ENCODE assay signal across 15 mouse cellular contexts in the genomic region with DNA sequence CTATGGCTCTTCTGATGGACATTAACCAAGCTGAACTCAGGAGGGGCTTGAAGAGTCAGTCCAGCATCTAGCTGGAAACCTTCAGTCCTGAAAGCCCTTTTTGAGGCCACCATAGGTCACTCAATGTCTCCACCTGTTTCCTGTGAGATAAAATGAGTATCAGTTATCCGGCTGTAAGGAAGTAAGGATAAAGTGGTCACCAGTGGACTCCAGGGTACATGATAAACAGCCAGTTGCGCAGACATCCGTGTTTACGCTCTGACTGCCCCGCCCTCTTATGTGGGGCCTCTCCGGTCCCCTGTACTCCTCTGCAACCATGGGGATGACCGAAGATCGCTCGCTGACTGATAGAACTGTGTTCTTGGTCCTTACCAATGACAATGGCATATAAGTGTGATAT. TPM values are rescaled to one million over a fixed set of nuclear protein-coding genes. Genes with fewer than 3 reads are reported as not detected.
DNase-seq lines count a peak whose midpoint lies in the region; ATAC-seq lines count a peak whose summit lies in the region.
"Had no signal": no experiment of that assay in that cellular context is flagged by ENCODE, and none has a peak within 500 bp of the region (broad histone marks: within the 10 kb centered on the region; RNA-seq: fewer than 3 reads in every experiment).

No protein-coding gene starts in this region.

- WGBS in heart, embryonic 16.5 days, result 65% methylated on average over 9 of the region's 9 CpGs
- 76% methylated on average over 9 of the region's 9 CpGs for WGBS in intestine, embryonic 15.5 days
- 67% methylated on average over 9 of the region's 9 CpGs for WGBS in lung, embryonic 16.5 days

- no peak overlapping the region for H3K4me2 ChIP-seq in heart, embryonic 16.5 days (ENCODE audit: low read depth, low read length)
- no peak overlapping the region for H3K4me2 ChIP-seq in intestine, embryonic 15.5 days (replicated peaks)
- H3K4me2 ChIP-seq in lung, embryonic 16.5 days (ENCODE audit: low read depth, low read length), result no peak overlapping the region

- peaks cover 17% of the 10 kb centered on the region for H3K4me1 ChIP-seq in heart, embryonic 16.5 days (ENCODE audit: control insufficient read depth, insufficient read depth, low read length)
- H3K4me1 ChIP-seq in intestine, embryonic 15.5 days (replicated peaks), result no peaks in the 10 kb centered on the region
- peaks cover 5% of the 10 kb centered on the region; the same call in 1 of the 2 replicates for H3K4me1 ChIP-seq in lung, embryonic 16.5 days (replicated peaks; ENCODE audit: control insufficient read depth, insufficient read depth, low read length)
- H3K4me1 ChIP-seq: hindbrain, embryonic 10.5 days had no signal

- H3K27me3 ChIP-seq in heart, embryonic 16.5 days (ENCODE audit: control insufficient read depth, insufficient read depth, low read length), result no peaks in the 10 kb centered on the region
- no peaks in the 10 kb centered on the region for H3K27me3 ChIP-seq in intestine, embryonic 15.5 days (replicated peaks)
- H3K27me3 ChIP-seq in lung, embryonic 16.5 days (ENCODE audit: control insufficient read depth, insufficient read depth, low read depth, low read length), result no peaks in the 10 kb centered on the region

- no peak overlapping the region for H3K9ac ChIP-seq in heart, embryonic 16.5 days (ENCODE audit: low read length)
- no peak overlapping the region for H3K9ac ChIP-seq in intestine, embryonic 15.5 days
- no peak overlapping the region for H3K9ac ChIP-seq in lung, embryonic 16.5 days (ENCODE audit: low read length)

- no peaks in the 10 kb centered on the region for H3K9me3 ChIP-seq in heart, embryonic 16.5 days (replicated peaks; ENCODE audit: control insufficient read depth, low read length)
- no peaks in the 10 kb centered on the region for H3K9me3 ChIP-seq in intestine, embryonic 15.5 days
- no peaks in the 10 kb centered on the region for H3K9me3 ChIP-seq in lung, embryonic 16.5 days (ENCODE audit: control insufficient read depth, low read length)
- H3K9me3 ChIP-seq: hindbrain, embryonic 10.5 days; midbrain, embryonic 10.5 days had no signal

- no peaks in the 10 kb centered on the region for H3K36me3 ChIP-seq in heart, embryonic 16.5 days (ENCODE audit: control insufficient read depth, insufficient read depth)
- H3K36me3 ChIP-seq in intestine, embryonic 15.5 days, result no peaks in the 10 kb centered on the region
- H3K36me3 ChIP-seq in lung, embryonic 16.5 days (ENCODE audit: control insufficient read depth, insufficient read depth, low read length), result no peaks in the 10 kb centered on the region
- H3K36me3 ChIP-seq: hindbrain, embryonic 10.5 days; midbrain, embryonic 10.5 days had no signal

- intact Hi-C loops in heart, postnatal 10 days (cut with DNase I), result loop anchor here (5.0 kb wide), 1 partner anchor 137 kb away; the partner anchor contains the start of gene Agfg1

- peak; percentile 63; the same call in 1 of the 2 replicates for ATAC-seq in heart, embryonic 16.5 days (replicated peaks; ENCODE audit: extremely low read depth, insufficient read depth, low FRiP score)
- peak; percentile 9 for ATAC-seq in CD4-positive, CD25-positive, alpha-beta regulatory T cell, adult 4 months
- peak; percentile 49; the same call in 1 of the 2 replicates for ATAC-seq in intestine, embryonic 15.5 days
- peak; percentile 86 for ATAC-seq in lung, embryonic 16.5 days (ENCODE audit: low read depth)

- no peak for DNase-seq in heart, postnatal 10 days
- no peak for DNase-seq in spleen, adult 18-20 months
- no peak for DNase-seq in urinary bladder, adult 2 months (ENCODE audit: low spot score)
- DNase-seq in gastrocnemius, postnatal 4 days (ENCODE audit: low spot score in 2 of 2), result no peak
- DNase-seq: cerebellum, postnatal 25 days; left cerebral cortex, postnatal 4 days had no signal

- H3K4me3 ChIP-seq in heart, embryonic 16.5 days (ENCODE audit: low read length), result no peak overlapping the region
- H3K4me3 ChIP-seq in intestine, embryonic 15.5 days (replicated peaks), result no peak overlapping the region
- no peak overlapping the region for H3K4me3 ChIP-seq in lung, embryonic 16.5 days (ENCODE audit: low read length)
- H3K4me3 ChIP-seq: erythroblast, embryonic 14.5 days; hindbrain, embryonic 10.5 days; midbrain, embryonic 10.5 days had no signal

- no peak overlapping the region for H3K27ac ChIP-seq in heart, embryonic 16.5 days (ENCODE audit: low read length)
- H3K27ac ChIP-seq in intestine, embryonic 15.5 days, result no peak overlapping the region
- peak overlapping the region; percentile 59 for H3K27ac ChIP-seq in lung, embryonic 16.5 days (ENCODE audit: low read length)
- H3K27ac ChIP-seq: hindbrain, embryonic 10.5 days; midbrain, embryonic 10.5 days had no signal

RNA-seq across cellular contexts. Expression of gene Gm47955, which starts 14.3 kb away (rescaled TPM):
- not detected in 2 replicates for polyA plus RNA-seq in heart, embryonic 16.5 days (2015; fragmentation: Nextera tagmentation; extraction: Ambion mirVana)
- not detected for total RNA-seq in heart, postnatal 10 days (2021)
- not detected for polyA plus RNA-seq in CD4-positive, CD25-positive, alpha-beta regulatory T cell, adult 4 months (2017; shearing (Covaris generic))
- polyA plus RNA-seq in intestine, embryonic 15.5 days (2015; fragmentation: Nextera tagmentation; extraction: Ambion mirVana), result not detected in 2 replicates
- polyA plus RNA-seq in lung, embryonic 16.5 days (2015; fragmentation: Nextera tagmentation; extraction: Ambion mirVana), result not detected in 2 replicates
- not detected in 2 replicates for polyA plus RNA-seq in urinary bladder, adult 2 months (2012; rRNA removed)
- not detected for total RNA-seq in gastrocnemius, postnatal 4 days (2021)
- total RNA-seq: gastrocnemius, adult 18-20 months; left cerebral cortex, postnatal 4 days had no signal
- polyA plus RNA-seq: brain, embryonic 14.5 days; erythroblast, embryonic 14.5 days; hindbrain, embryonic 10.5 days; midbrain, embryonic 10.5 days had no signal

RNA-seq across cellular contexts. Expression of gene Gm7544, which starts 18.5 kb away (rescaled TPM):
- polyA plus RNA-seq in heart, embryonic 16.5 days (2015; fragmentation: Nextera tagmentation; extraction: Ambion mirVana), result not detected in 2 replicates
- total RNA-seq in heart, postnatal 10 days (2021), result not detected
- not detected for polyA plus RNA-seq in CD4-positive, CD25-positive, alpha-beta regulatory T cell, adult 4 months (2017; shearing (Covaris generic))
- polyA plus RNA-seq in intestine, embryonic 15.5 days (2015; fragmentation: Nextera tagmentation; extraction: Ambion mirVana), result not detected in 2 replicates
- polyA plus RNA-seq in lung, embryonic 16.5 days (2015; fragmentation: Nextera tagmentation; extraction: Ambion mirVana), result not detected in 2 replicates
- not detected in 2 replicates for polyA plus RNA-seq in urinary bladder, adult 2 months (2012; rRNA removed)
- total RNA-seq in gastrocnemius, postnatal 4 days (2021), result not detected
- total RNA-seq: gastrocnemius, adult 18-20 months; left cerebral cortex, postnatal 4 days had no signal
- polyA plus RNA-seq: brain, embryonic 14.5 days; erythroblast, embryonic 14.5 days; hindbrain, embryonic 10.5 days; midbrain, embryonic 10.5 days had no signal

RNA-seq across cellular contexts. Expression of gene Gm47959, which starts 26.0 kb away (rescaled TPM):
- not detected in 2 replicates for polyA plus RNA-seq in heart, embryonic 16.5 days (2015; fragmentation: Nextera tagmentation; extraction: Ambion mirVana)
- not detected for total RNA-seq in heart, postnatal 10 days (2021)
- not detected for polyA plus RNA-seq in CD4-positive, CD25-positive, alpha-beta regulatory T cell, adult 4 months (2017; shearing (Covaris generic))
- not detected in 2 replicates for polyA plus RNA-seq in intestine, embryonic 15.5 days (2015; fragmentation: Nextera tagmentation; extraction: Ambion mirVana)
- not detected in 2 replicates for polyA plus RNA-seq in lung, embryonic 16.5 days (2015; fragmentation: Nextera tagmentation; extraction: Ambion mirVana)
- not detected in 2 replicates for polyA plus RNA-seq in urinary bladder, adult 2 months (2012; rRNA removed)
- total RNA-seq in gastrocnemius, postnatal 4 days (2021), result not detected
- total RNA-seq: gastrocnemius, adult 18-20 months; left cerebral cortex, postnatal 4 days had no signal
- polyA plus RNA-seq: brain, embryonic 14.5 days; erythroblast, embryonic 14.5 days; hindbrain, embryonic 10.5 days; midbrain, embryonic 10.5 days had no signal

RNA-seq across cellular contexts. Expression of gene A030003K21Rik, which starts 31.2 kb away (rescaled TPM):
- polyA plus RNA-seq in heart, embryonic 16.5 days (2015; fragmentation: Nextera tagmentation; extraction: Ambion mirVana), result not detected in 2 replicates
- total RNA-seq in heart, postnatal 10 days (2021), result not detected
- polyA plus RNA-seq in CD4-positive, CD25-positive, alpha-beta regulatory T cell, adult 4 months (2017; shearing (Covaris generic)), result not detected
- polyA plus RNA-seq in intestine, embryonic 15.5 days (2015; fragmentation: Nextera tagmentation; extraction: Ambion mirVana), result not detected in 2 replicates
- polyA plus RNA-seq in lung, embryonic 16.5 days (2015; fragmentation: Nextera tagmentation; extraction: Ambion mirVana), result not detected in 2 replicates
- polyA plus RNA-seq in urinary bladder, adult 2 months (2012; rRNA removed), result not detected in 2 replicates
- total RNA-seq in gastrocnemius, postnatal 4 days (2021), result not detected
- total RNA-seq: gastrocnemius, adult 18-20 months; left cerebral cortex, postnatal 4 days had no signal
- polyA plus RNA-seq: brain, embryonic 14.5 days; erythroblast, embryonic 14.5 days; hindbrain, embryonic 10.5 days; midbrain, embryonic 10.5 days had no signal

RNA-seq across cellular contexts. Expression of gene Gm6217, which starts 43.1 kb away (rescaled TPM):
- polyA plus RNA-seq in heart, embryonic 16.5 days (2015; fragmentation: Nextera tagmentation; extraction: Ambion mirVana), result not detected in 2 replicates
- total RNA-seq in heart, postnatal 10 days (2021), result not detected
- not detected for polyA plus RNA-seq in CD4-positive, CD25-positive, alpha-beta regulatory T cell, adult 4 months (2017; shearing (Covaris generic))
- polyA plus RNA-seq in intestine, embryonic 15.5 days (2015; fragmentation: Nextera tagmentation; extraction: Ambion mirVana), result not detected in 2 replicates
- not detected in 2 replicates for polyA plus RNA-seq in lung, embryonic 16.5 days (2015; fragmentation: Nextera tagmentation; extraction: Ambion mirVana)
- not detected in 2 replicates for polyA plus RNA-seq in urinary bladder, adult 2 months (2012; rRNA removed)
- total RNA-seq in gastrocnemius, postnatal 4 days (2021), result not detected
- total RNA-seq: gastrocnemius, adult 18-20 months; left cerebral cortex, postnatal 4 days had no signal
- polyA plus RNA-seq: brain, embryonic 14.5 days; erythroblast, embryonic 14.5 days; hindbrain, embryonic 10.5 days; midbrain, embryonic 10.5 days had no signal

Comparison
In these comparisons a context has a peak if more than half of its experiments do, and no peak if none do; other contexts are left out.
1. ATAC-seq: peak in every context shown above with its lines; median percentile 86 in lung, embryonic 16.5 days; 63 in heart, embryonic 16.5 days; 49 in intestine, embryonic 15.5 days; 9 in CD4-positive, CD25-positive, alpha-beta regulatory T cell, adult 4 months.